Mouse (Mus musculus): ENCODE measurements around the gene Irf1. TPM values are rescaled to one million over a fixed set of nuclear protein-coding genes. Genes with fewer than 3 reads are reported as not detected.

The Irf1 gene
- total RNA-seq, 2 experiments from 2014 or later = 10.9 to 38.7 TPM

- no peak for ATAC-seq (replicated peaks; ENCODE audit: low FRiP score, poor library complexity, severe bottlenecking)
Measured at GRCm38 (mm10) chr11:53780262-53780661, 10.4 kb downstream of the Irf1 start.

DNA sequence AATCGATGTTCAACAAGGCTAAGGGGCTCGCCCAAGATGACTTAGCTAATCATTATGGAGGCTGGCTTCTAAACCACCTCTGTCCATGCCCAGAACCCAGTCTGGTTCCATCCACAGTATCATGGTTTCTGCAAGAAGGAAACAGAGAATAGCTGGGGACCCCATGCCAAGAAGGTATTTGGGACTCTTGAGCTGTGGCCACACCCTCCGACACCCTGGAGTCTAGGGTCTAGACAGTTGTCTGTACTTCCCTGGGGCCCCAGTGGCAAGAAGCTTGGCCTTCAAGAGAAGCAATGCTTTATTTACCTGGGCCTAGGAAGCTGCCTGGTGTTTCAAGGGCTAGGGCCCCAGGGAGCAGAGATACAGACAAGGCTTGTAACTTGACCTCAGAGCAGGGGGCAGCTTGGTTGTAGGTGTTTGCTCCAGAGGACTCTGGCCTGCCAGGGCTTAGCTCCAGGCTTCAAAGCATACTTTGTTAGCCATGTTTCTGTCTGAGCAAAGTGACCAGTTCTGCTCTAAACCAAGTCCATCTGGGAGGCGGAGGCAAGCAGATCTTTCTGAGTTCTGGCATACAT, 11.5 kb downstream of the Irf1 start:
- no peak for ATAC-seq (replicated peaks; ENCODE audit: low FRiP score, poor library complexity, severe bottlenecking)

DNA sequence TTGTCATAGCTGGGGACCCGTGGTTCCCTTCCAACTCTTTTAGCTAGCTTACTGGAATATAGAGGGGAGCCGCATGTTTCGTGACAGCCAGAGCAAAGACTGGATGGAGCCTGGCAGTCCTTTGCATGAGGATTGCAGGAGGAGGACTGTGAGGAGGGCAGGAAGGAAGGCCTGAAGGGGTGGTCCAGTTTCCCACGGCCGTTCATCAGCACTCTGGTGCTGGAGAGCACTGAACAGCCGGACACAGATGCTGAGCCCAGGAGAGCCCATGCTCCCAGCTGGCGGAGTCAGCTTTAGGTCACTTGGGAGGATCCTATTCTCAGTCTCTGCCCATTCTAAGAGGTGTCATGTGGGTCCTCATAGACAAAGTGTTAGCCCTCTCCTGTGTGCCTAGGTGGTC, 12.2 kb downstream of the Irf1 start:
- ATAC-seq (replicated peaks; ENCODE audit: low FRiP score, poor library complexity, severe bottlenecking) = no peak

- no peak for ATAC-seq (replicated peaks; ENCODE audit: low FRiP score, poor library complexity, severe bottlenecking)
Measured at GRCm38 (mm10) chr11:53783288-53783687, 13.5 kb downstream of the Irf1 start.

GRCm38 (mm10) chr11:53785311-53785936, 15.6 kb downstream of the Irf1 start:
- ATAC-seq (replicated peaks; ENCODE audit: low FRiP score, poor library complexity, severe bottlenecking) = no peak

DNA sequence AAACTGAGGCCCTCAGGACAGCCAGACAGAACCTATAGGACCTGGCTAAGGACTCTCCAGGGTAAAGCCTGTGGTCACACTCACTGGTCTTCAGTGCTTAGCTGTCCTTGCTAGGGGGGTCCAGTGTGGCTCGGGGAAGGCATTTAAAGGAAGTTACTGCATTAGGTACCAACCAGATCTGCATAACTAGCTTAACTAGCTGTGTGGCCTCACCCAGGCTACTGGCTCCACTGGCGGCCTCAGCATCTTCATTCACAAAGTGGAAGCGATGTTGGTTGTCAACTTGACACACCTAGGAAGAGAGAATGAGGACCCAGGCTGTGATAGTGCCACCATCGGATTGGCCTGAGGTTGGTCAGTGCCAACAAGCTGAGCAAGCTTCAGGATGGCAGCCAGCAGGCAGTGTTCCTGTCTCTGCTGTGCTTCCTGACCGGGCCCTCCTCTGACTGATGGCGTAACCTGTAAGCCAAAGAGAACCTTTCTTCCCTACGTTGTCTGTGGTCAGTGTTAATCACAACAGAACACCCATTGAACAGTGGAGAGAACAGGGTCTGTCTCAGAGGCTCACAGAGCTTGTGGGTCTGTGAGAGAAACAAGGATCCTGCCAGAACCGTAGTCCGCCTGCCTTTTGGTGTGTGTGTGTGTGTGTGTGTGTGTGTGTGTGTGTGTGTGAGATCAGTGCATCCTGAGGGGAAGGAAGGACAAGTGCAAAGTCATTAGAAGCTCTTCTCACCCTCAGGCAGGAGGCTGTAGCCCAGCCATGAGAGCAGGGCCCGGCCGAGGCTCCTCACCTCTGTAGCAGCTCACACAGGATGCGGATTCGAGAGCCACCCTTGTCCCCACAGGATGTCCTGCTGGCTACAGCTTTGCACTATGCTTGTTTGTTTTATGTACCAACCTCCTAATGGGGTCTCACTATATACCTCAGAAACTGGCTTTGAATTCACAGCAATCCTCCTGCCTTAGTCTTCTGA, 16.5 kb downstream of the Irf1 start:
- ATAC-seq (replicated peaks; ENCODE audit: low FRiP score, poor library complexity, severe bottlenecking) = no peak

GRCm38 (mm10) chr11:53788196-53788595, 18.4 kb downstream of the Irf1 start:
- no peak for ATAC-seq (replicated peaks; ENCODE audit: low FRiP score, poor library complexity, severe bottlenecking)

DNA sequence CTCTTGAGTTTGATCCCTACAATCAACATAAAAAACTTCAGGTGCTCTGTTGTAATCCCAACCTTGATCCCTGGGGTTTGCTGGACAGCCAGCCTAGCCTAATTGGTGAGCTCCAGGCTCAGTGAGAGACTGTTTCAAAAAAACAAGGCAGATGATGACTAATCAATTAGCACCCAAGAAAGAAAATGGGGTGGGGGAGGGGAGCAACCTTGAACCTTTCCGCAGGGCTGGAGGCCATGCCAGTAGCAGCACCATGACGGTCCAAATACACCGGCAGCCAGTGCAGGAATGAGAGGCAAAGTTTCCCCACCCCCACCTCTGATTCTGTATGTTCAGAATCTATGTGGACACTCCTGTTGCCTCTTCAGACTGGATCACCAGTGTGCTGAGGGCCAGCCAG, 19.5 kb downstream of the Irf1 start:
- ATAC-seq (replicated peaks; ENCODE audit: low FRiP score, poor library complexity, severe bottlenecking) = no peak

GRCm38 (mm10) chr11:53792986-53793385, 23.2 kb downstream of the Irf1 start:
- no peak for ATAC-seq (replicated peaks; ENCODE audit: low FRiP score, poor library complexity, severe bottlenecking)

DNA sequence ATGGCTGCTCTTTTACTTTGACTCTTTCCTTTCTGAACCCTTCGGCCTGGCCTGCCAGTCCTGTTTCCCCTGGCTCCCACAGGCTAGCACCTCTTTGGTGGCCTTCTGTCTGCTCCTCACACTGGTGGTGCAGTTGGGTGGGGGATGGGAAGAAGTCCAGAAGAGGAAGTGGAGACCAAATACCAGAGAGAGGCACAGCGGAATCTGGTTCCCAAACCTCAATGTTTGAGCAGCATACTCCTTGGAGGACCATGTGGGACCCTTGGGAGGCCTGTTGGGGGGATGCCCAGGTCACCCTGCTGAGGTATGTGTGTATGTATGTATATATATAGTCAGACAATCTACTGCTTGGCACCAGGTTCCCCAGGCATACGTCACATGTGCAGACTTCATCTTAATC, 24.2 kb downstream of the Irf1 start:
- ATAC-seq (replicated peaks; ENCODE audit: low FRiP score, poor library complexity, severe bottlenecking) = no peak

DNA sequence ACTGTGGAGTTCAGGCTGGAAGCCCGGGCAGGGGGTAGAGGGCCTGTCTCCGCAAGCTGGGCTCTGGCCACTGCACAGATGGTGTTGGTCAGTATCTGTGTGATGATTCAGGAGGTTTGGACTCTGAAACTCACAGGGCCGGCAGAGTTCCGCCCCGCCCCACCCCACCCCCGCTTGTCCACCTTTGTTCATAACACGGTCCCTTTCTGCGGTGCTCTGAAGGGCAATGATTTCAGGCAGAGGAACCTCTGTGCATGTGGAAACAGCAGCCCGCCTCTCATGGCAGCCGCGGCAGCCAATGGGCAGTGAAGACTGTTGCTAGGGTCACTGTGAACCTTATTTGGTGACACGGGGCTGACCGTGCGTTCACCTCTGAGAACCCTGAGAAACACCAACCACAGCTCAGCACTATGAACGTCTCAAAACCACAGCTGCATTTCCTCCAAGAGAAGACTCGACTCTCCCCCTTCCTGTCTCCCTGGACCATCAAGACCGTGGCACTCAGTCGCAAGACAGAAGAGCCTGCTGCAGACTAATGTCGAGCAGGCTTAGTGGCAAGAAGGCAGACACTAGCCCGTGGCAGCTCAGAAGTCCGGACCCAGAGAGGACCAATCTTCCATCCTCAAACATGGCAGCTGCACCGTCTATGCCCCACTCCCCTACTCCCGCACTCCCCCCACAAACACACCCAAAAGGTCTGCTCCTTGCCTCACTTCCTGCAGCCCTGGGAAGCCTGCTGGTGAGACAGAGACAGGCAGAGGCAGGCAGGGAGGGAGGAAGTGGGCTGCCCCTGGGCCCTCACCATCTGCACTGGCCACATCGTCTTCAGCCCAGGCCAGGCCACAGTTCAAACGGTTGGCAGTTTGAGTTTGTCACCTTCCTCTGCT, 25.1 kb downstream of the Irf1 start:
- ATAC-seq (replicated peaks; ENCODE audit: low FRiP score, poor library complexity, severe bottlenecking) = no peak

- ATAC-seq (replicated peaks; ENCODE audit: low FRiP score, poor library complexity, severe bottlenecking) = no peak
Measured at GRCm38 (mm10) chr11:53795813-53796212, 26.0 kb downstream of the Irf1 start.

GRCm38 (mm10) chr11:53796409-53797151, 26.8 kb downstream of the Irf1 start:
- no peak for ATAC-seq (replicated peaks; ENCODE audit: low FRiP score, poor library complexity, severe bottlenecking)

DNA sequence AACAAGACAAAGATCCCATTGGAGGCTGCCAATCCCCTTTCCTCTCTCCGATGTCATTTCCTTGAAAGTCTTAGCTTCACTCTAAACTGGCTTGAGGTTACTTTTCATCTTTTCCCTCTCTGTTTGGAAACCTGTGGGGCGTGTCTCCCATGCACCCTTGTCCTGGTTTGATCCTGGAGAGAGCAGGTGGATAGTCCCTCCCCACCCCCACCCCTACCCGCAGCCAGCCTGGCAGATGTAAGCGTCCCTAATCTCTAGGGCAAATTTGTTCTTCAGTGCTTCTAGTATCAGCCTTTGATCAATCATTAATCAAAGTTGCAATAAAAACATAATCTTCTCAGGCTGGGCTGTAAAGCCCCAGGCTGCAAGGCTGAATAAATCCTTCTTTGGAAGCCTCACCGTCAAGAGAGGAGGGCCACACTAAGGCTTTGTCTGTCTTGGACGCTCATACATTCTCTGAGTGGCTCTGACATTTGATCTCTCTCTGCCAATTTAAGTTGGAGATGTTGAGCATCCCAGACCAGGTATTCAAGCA, 27.6 kb downstream of the Irf1 start:
- no peak for ATAC-seq (replicated peaks; ENCODE audit: low FRiP score, poor library complexity, severe bottlenecking)

- ATAC-seq (replicated peaks; ENCODE audit: low FRiP score, poor library complexity, severe bottlenecking) = no peak
Measured at GRCm38 (mm10) chr11:53798041-53798711, 28.4 kb downstream of the Irf1 start.

DNA sequence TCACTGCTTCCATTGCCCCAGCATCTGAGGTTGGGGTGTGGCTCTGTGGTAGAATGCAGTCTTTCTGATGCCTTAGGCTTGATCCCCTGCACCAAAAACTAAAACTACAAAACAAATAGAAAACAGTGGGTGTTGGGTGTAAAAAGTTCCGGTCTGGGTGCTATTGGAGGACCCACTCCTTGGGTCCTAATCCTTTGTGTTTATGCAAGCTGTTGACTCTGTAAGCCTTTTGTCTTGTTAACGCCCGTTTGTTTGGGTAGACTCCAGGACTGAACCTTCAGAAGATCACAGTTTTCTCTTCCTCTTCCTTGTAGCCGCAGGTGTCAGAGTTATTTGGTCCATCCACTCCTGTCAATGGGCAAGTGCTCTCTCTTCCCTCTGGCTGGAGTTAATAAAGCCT, 30.2 kb downstream of the Irf1 start:
- ATAC-seq (replicated peaks; ENCODE audit: low FRiP score, poor library complexity, severe bottlenecking) = no peak

DNA sequence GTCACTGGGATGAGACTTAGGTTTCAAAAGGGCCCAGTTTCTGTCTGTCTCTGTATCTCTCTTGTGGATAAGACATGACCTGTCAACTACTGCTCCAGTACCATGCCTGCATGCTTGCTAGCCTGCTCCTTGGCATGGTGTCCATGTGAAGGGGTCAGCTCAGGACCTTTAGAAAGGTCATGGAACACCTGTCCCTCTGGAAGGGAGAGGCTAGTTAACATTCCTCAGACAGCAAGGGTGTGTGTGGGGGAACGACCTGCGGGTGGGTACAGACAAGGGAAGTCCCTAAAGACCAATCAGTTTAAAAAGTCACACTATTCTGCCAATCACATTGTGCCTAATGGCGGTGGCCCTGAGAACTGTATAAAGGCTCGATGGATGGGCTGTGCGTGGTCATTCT, 31.2 kb downstream of the Irf1 start:
- ATAC-seq (replicated peaks; ENCODE audit: low FRiP score, poor library complexity, severe bottlenecking) = no peak

GRCm38 (mm10) chr11:53803093-53803492, 33.3 kb downstream of the Irf1 start:
- ATAC-seq (replicated peaks; ENCODE audit: low FRiP score, poor library complexity, severe bottlenecking) = no peak
